Mouse (Mus musculus): Measurements from ENCODE around the gene Cacul1. TPM values are rescaled to one million over a fixed set of nuclear protein-coding genes. Genes with fewer than 3 reads are reported as not detected.

Gene Cacul1
- 62.7 to 75.3 TPM (median 67.2 TPM) in 4 replicates for total RNA-seq (2023; ENCODE audit: inconsistent age)

GRCm38 (mm10) chr19:60580582-60581339 is at the start of gene Cacul1:
Gene Cacul1, minus strand, starts transcription at chr19:60581025.

Other genes with a start within 250 kb of the Cacul1 start
- not detected in 4 replicates for gene Prlhr, start 112.7 kb downstream of the Cacul1 start, total RNA-seq (2023; ENCODE audit: inconsistent age)
- gene Nanos1, start 175.0 kb upstream of the Cacul1 start, total RNA-seq (2023; ENCODE audit: inconsistent age) = 2.6 to 4.3 TPM (median 2.9 TPM) in 4 replicates
- 247 to 255 TPM (median 251 TPM) in 4 replicates for gene Eif3a, start 209.6 kb upstream of the Cacul1 start, total RNA-seq (2023; ENCODE audit: inconsistent age)
- gene Fam45a, start 230.6 kb upstream of the Cacul1 start, total RNA-seq (2023; ENCODE audit: inconsistent age) = 21.8 to 36.8 TPM (median 29.9 TPM) in 4 replicates

Measured in B cell, adult (primary cell).